Mouse (Mus musculus): ENCODE results near the gene Igsf21.

DNA sequence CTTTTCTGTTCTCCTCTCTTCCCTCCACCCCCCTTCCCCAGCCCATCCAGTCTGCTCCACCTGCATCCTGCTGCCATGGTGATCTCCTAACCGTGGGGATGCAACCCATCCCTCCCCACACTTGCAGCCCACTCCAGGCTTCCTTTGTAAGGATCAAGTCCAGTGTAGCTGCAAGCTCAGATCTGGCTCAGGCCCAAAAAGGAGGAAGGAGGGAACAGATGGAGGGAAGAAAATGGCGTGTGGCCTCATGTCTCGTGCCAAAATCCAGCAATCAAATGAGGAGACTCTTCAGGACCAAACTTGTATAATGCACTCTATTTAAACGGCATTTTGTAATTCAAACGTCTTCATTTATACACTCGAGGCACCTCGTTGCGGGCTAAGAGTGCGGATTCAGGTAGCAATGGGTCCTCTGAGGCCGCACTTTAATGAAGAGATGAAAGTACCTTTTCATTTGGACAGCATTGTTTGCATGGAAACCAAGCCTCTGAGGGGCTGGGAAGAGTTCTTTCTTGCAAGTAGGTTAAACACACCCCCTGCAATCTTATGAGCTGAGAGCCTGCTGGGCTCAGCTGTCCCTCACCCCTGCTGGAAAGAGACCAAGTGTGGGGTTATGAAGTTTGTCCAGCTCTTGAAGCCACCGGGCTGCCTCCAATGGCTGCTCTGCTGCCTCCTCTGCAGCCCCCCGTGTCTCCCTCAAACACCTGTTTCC lies 169.6 kb downstream of the Igsf21 start:
- TF ChIP-seq CTCF (IDR thresholded peaks at IDR 0.05; ENCODE audit: low read depth) (no peak), EP300 (IDR thresholded peaks at IDR 0.05; ENCODE audit: low read depth) (no peak)
